In genomic region chr11:7065876-7066275, GRCm38 (mm10) we compare ENCODE assay signal across 19 mouse cellular contexts. TPM values are rescaled to one million over a fixed set of nuclear protein-coding genes. Genes with fewer than 3 reads are reported as not detected.
DNase-seq lines count a peak whose midpoint lies in the region; ATAC-seq and TF ChIP-seq lines count a peak whose summit lies in the region.
"Had no signal": no experiment of that assay in that cellular context is flagged by ENCODE, and none has a peak within 500 bp of the region (broad histone marks: within the 10 kb centered on the region; RNA-seq: fewer than 3 reads in every experiment).

No protein-coding gene starts in this region.

- WGBS in hindbrain, embryonic 15.5 days, result 38% methylated on average over 5 of the region's 5 CpGs
- WGBS in neural tube, embryonic 14.5 days, result 39% methylated on average over 5 of the region's 5 CpGs

- DNase-seq in cerebellum, adult 9-11 months, result peak; percentile 66
- DNase-seq in cerebellum, adult 9-10 months, result no peak
- DNase-seq in left cerebral cortex, adult 2 months (ENCODE audit: extremely low spot score in 1 of 2, low spot score in 2 of 2), result no peak
- DNase-seq in left cerebral cortex, adult 8-10 months (ENCODE audit: low spot score in 2 of 2), result no peak
- no peak for DNase-seq in gastrocnemius, postnatal 10 days
- DNase-seq: adrenal gland, postnatal 10 days; layer of hippocampus, postnatal 36 days; left cerebral cortex, postnatal 4 days; lung, adult 18-20 months; thymus, adult 18-20 months had no signal

- no peaks in the 10 kb centered on the region for H3K9me3 ChIP-seq in hindbrain, embryonic 15.5 days
- H3K9me3 ChIP-seq in neural tube, embryonic 14.5 days (ENCODE audit: control insufficient read depth, low read length), result no peaks in the 10 kb centered on the region
- H3K9me3 ChIP-seq: embryonic facial prominence, embryonic 12.5 days; heart, embryonic 12.5 days; intestine, embryonic 15.5 days had no signal

- H3K9ac ChIP-seq in hindbrain, embryonic 15.5 days, result peak overlapping the region; percentile 65; the same call in 1 of the 2 replicates
- H3K9ac ChIP-seq in neural tube, embryonic 14.5 days (replicated peaks; ENCODE audit: low read depth, low read length), result no peak overlapping the region
- H3K9ac ChIP-seq: embryonic facial prominence, embryonic 12.5 days; heart, embryonic 12.5 days; intestine, embryonic 15.5 days had no signal

- H3K4me3 ChIP-seq in left cerebral cortex, adult 2 months, result peak overlapping the region; percentile 89
- peak overlapping the region; percentile 80 for H3K4me3 ChIP-seq in hindbrain, embryonic 15.5 days
- H3K4me3 ChIP-seq in neural tube, embryonic 14.5 days (ENCODE audit: low read depth, low read length), result peak overlapping the region; percentile 70
- H3K4me3 ChIP-seq: embryonic facial prominence, embryonic 12.5 days; heart, embryonic 12.5 days; intestine, embryonic 15.5 days had no signal

- H3K4me1 ChIP-seq in hindbrain, embryonic 15.5 days (replicated peaks), result peaks cover 54% of the 10 kb centered on the region
- peaks cover 12% of the 10 kb centered on the region for H3K4me1 ChIP-seq in neural tube, embryonic 14.5 days (ENCODE audit: control insufficient read depth, insufficient read depth, low read length)

- no peaks in the 10 kb centered on the region for H3K36me3 ChIP-seq in hindbrain, embryonic 15.5 days
- H3K36me3 ChIP-seq in neural tube, embryonic 14.5 days (ENCODE audit: control insufficient read depth, insufficient read depth, low read length), result no peaks in the 10 kb centered on the region
- H3K36me3 ChIP-seq: embryonic facial prominence, embryonic 12.5 days; heart, embryonic 12.5 days; intestine, embryonic 15.5 days had no signal

- intact Hi-C loops in left cerebral cortex, adult 2 months (cut with DNase I), result loop anchor here (2.0 to 10.0 kb wide), 4 partner anchors 47 to 591 kb away; partner anchors contain the start of genes Purb and Ramp3

- H3K4me2 ChIP-seq in hindbrain, embryonic 15.5 days, result peak overlapping the region; percentile 77
- peak overlapping the region; percentile 93 for H3K4me2 ChIP-seq in neural tube, embryonic 14.5 days (ENCODE audit: low read depth, low read length)

- H3K27me3 ChIP-seq in hindbrain, embryonic 15.5 days, result 0 out of 2 replicates have a peak, but pooled peaks cover 10% of the 10 kb centered on the region
- H3K27me3 ChIP-seq in neural tube, embryonic 14.5 days (ENCODE audit: control insufficient read depth, insufficient read depth, low read length), result peaks cover 3% of the 10 kb centered on the region; the same call in 1 of the 2 replicates

- ATAC-seq in hindbrain, embryonic 15.5 days (ENCODE audit: low FRiP score, low read depth), result no peak
- no peak for ATAC-seq in neural tube, embryonic 14.5 days (ENCODE audit: low read depth)
- ATAC-seq in erythroblast, adult 5-6 weeks (replicated peaks; ENCODE audit: low FRiP score, poor library complexity, severe bottlenecking), result no peak
- ATAC-seq: intestine, embryonic 15.5 days had no signal

- TF ChIP-seq CTCF in left cerebral cortex, adult 2 months (IDR thresholded peaks at IDR 0.05), result no peak

- peak overlapping the region; percentile 34; the same call in 1 of the 2 replicates for H3K27ac ChIP-seq in left cerebral cortex, adult 2 months
- no peak overlapping the region for H3K27ac ChIP-seq in hindbrain, embryonic 15.5 days (replicated peaks)
- H3K27ac ChIP-seq in neural tube, embryonic 14.5 days (ENCODE audit: low read depth, low read length), result no peak overlapping the region
- H3K27ac ChIP-seq: embryonic facial prominence, embryonic 12.5 days; intestine, embryonic 15.5 days; macrophage had no signal

RNA-seq across cellular contexts. Expression of gene Adcy1, which starts 2.6 kb away (rescaled TPM):
- 100 to 1,000 TPM; 298 to 316 TPM for total RNA-seq in left cerebral cortex, adult 2 months (2021)
- total RNA-seq in left cerebral cortex, adult 8-10 months (2022), result 100 to 1,000 TPM; 239 to 296 (median 267) TPM
- 12.3 and 12.8 TPM in 2 replicates for polyA plus RNA-seq in hindbrain, embryonic 15.5 days (2015; fragmentation: Nextera tagmentation; extraction: Ambion mirVana)
- polyA plus RNA-seq in neural tube, embryonic 14.5 days (2014; fragmentation: Nextera tagmentation; extraction: Ambion mirVana), result 18.1 and 24.2 TPM in 2 replicates
- total RNA-seq in gastrocnemius, postnatal 10 days (2021), result 1 to 10 TPM; 4.4 to 4.7 TPM
- total RNA-seq in erythroblast, adult 5-6 weeks (2015; ENCODE audit: low replicate concordance), result not detected in 2 replicates
- not detected in 2 replicates for total RNA-seq in erythroblast, adult 5-6 weeks (2017; ENCODE audit: low replicate concordance)
- total RNA-seq: granulocyte monocyte progenitor cell, adult 5-6 weeks; monocyte, adult 5-6 weeks had no signal
- polyA plus RNA-seq: macrophage had no signal

Comparison
In these comparisons a context has a peak if more than half of its experiments do, and no peak if none do; other contexts are left out.
1. RNA of gene Adcy1, which starts 2.6 kb away (total RNA-seq): 298 to 316 TPM in left cerebral cortex, adult 2 months and 239 to 296 TPM in left cerebral cortex, adult 8-10 months; 4.4 to 4.7 TPM in gastrocnemius, postnatal 10 days and not detected in erythroblast, adult 5-6 weeks; every median in the first group is over 10 times any median in the second.
2. Peak in every context shown above with its lines, with median percentiles within 50 percentile points of each other: H3K4me3 ChIP-seq.